21 mouse cellular contexts compared by ENCODE assay signal in genomic region chr6:38198727-38199126, GRCm38 (mm10). TPM values are rescaled to one million over a fixed set of nuclear protein-coding genes. Genes with fewer than 3 reads are reported as not detected.
DNase-seq lines count a peak whose midpoint lies in the region; ATAC-seq and TF ChIP-seq lines count a peak whose summit lies in the region.
"Had no signal": no experiment of that assay in that cellular context is flagged by ENCODE, and none has a peak within 500 bp of the region (broad histone marks: within the 10 kb centered on the region; RNA-seq: fewer than 3 reads in every experiment).

No protein-coding gene starts in this region.

- no peaks in the 10 kb centered on the region; the same call in 1 of the 2 replicates for H3K27me3 ChIP-seq in hindbrain, embryonic 10.5 days (ENCODE audit: insufficient read depth, poor library complexity, severe bottlenecking)
- no peaks in the 10 kb centered on the region for H3K27me3 ChIP-seq in hindbrain, embryonic 14.5 days (ENCODE audit: control insufficient read depth, insufficient read depth, low read length)
- no peaks in the 10 kb centered on the region for H3K27me3 ChIP-seq in embryonic facial prominence, embryonic 14.5 days (replicated peaks; ENCODE audit: control insufficient read depth, insufficient read depth, low read length)
- no peaks in the 10 kb centered on the region for H3K27me3 ChIP-seq in embryonic facial prominence, embryonic 15.5 days
- H3K27me3 ChIP-seq in stomach, embryonic 15.5 days (replicated peaks), result no peaks in the 10 kb centered on the region
- H3K27me3 ChIP-seq in forebrain, postnatal 0 days (ENCODE audit: insufficient read depth, low read length), result no peaks in the 10 kb centered on the region
- H3K27me3 ChIP-seq in forebrain, embryonic 14.5 days (replicated peaks; ENCODE audit: control insufficient read depth, insufficient read depth, low read length), result no peaks in the 10 kb centered on the region
- H3K27me3 ChIP-seq: embryonic facial prominence, embryonic 12.5 days; forebrain, embryonic 15.5 days had no signal

- H3K4me1 ChIP-seq in hindbrain, embryonic 10.5 days (replicated peaks), result peaks cover 12% of the 10 kb centered on the region
- H3K4me1 ChIP-seq in hindbrain, embryonic 14.5 days (replicated peaks; ENCODE audit: control insufficient read depth, insufficient read depth, low read length), result no peaks in the 10 kb centered on the region; the same call in 1 of the 2 replicates
- H3K4me1 ChIP-seq in embryonic facial prominence, embryonic 14.5 days (ENCODE audit: control insufficient read depth, insufficient read depth, low read length), result peaks cover 8% of the 10 kb centered on the region; the same call in 1 of the 2 replicates
- H3K4me1 ChIP-seq in embryonic facial prominence, embryonic 15.5 days, result peaks cover 23% of the 10 kb centered on the region
- peaks cover 3% of the 10 kb centered on the region; the same call in 1 of the 2 replicates for H3K4me1 ChIP-seq in stomach, embryonic 15.5 days
- H3K4me1 ChIP-seq in forebrain, postnatal 0 days (ENCODE audit: insufficient read depth), result no peaks in the 10 kb centered on the region
- no peaks in the 10 kb centered on the region for H3K4me1 ChIP-seq in forebrain, embryonic 14.5 days (ENCODE audit: control insufficient read depth, insufficient read depth, low read length)
- H3K4me1 ChIP-seq: forebrain, embryonic 15.5 days had no signal

- no peaks in the 10 kb centered on the region for H3K9me3 ChIP-seq in hindbrain, embryonic 10.5 days
- no peaks in the 10 kb centered on the region for H3K9me3 ChIP-seq in hindbrain, embryonic 14.5 days (ENCODE audit: control insufficient read depth, low read length)
- H3K9me3 ChIP-seq in embryonic facial prominence, embryonic 14.5 days (ENCODE audit: control insufficient read depth, low read length), result no peaks in the 10 kb centered on the region
- no peaks in the 10 kb centered on the region for H3K9me3 ChIP-seq in embryonic facial prominence, embryonic 15.5 days (replicated peaks)
- no peaks in the 10 kb centered on the region for H3K9me3 ChIP-seq in stomach, embryonic 15.5 days
- no peaks in the 10 kb centered on the region for H3K9me3 ChIP-seq in forebrain, postnatal 0 days (ENCODE audit: low read length)
- no peaks in the 10 kb centered on the region for H3K9me3 ChIP-seq in forebrain, embryonic 14.5 days (replicated peaks; ENCODE audit: control insufficient read depth, low read length)
- H3K9me3 ChIP-seq: embryonic facial prominence, embryonic 12.5 days; forebrain, embryonic 10.5 days; forebrain, embryonic 15.5 days; heart, embryonic 10.5 days had no signal

- no peak for TF ChIP-seq CTCF in forebrain, postnatal 0 days (IDR thresholded peaks at IDR 0.05; ENCODE audit: low read depth)

- DNase-seq in hindbrain, embryonic 10.5 days (ENCODE audit: low spot score), result no peak
- DNase-seq in hindbrain, embryonic 14.5 days (ENCODE audit: low spot score), result no peak
- DNase-seq in embryonic facial prominence, embryonic 14.5 days (ENCODE audit: low spot score), result peak; percentile 77
- DNase-seq in forebrain, postnatal 0 days, result no peak
- no peak for DNase-seq in forebrain, embryonic 14.5 days (ENCODE audit: low spot score)
- DNase-seq: adrenal gland, adult 8-10 months; adrenal gland, postnatal 36 days; cerebellum, adult 2 months; cerebellum, postnatal 10 days; embryo, embryonic 11 days; gastrocnemius, postnatal 14 days; heart, postnatal 14 days; kidney, adult 11 months had no signal

- no peak overlapping the region for H3K4me3 ChIP-seq in hindbrain, embryonic 10.5 days
- H3K4me3 ChIP-seq in hindbrain, embryonic 14.5 days (replicated peaks; ENCODE audit: low read length), result no peak overlapping the region
- no peak overlapping the region for H3K4me3 ChIP-seq in embryonic facial prominence, embryonic 14.5 days (ENCODE audit: low read depth, low read length)
- H3K4me3 ChIP-seq in embryonic facial prominence, embryonic 15.5 days (replicated peaks), result no peak overlapping the region
- H3K4me3 ChIP-seq in stomach, embryonic 15.5 days (replicated peaks), result no peak overlapping the region
- H3K4me3 ChIP-seq in forebrain, postnatal 0 days (ENCODE audit: low read depth, low read length), result no peak overlapping the region
- H3K4me3 ChIP-seq in forebrain, embryonic 14.5 days (ENCODE audit: low read depth, low read length), result no peak overlapping the region
- H3K4me3 ChIP-seq: embryonic facial prominence, embryonic 12.5 days; erythroblast, embryonic 14.5 days; forebrain, embryonic 10.5 days; forebrain, embryonic 15.5 days; heart, embryonic 10.5 days had no signal

- H3K36me3 ChIP-seq in hindbrain, embryonic 10.5 days, result peaks cover 33% of the 10 kb centered on the region
- H3K36me3 ChIP-seq in hindbrain, embryonic 14.5 days (replicated peaks; ENCODE audit: control insufficient read depth, insufficient read depth), result peaks cover 30% of the 10 kb centered on the region
- peaks cover 31% of the 10 kb centered on the region for H3K36me3 ChIP-seq in embryonic facial prominence, embryonic 14.5 days (ENCODE audit: control insufficient read depth, insufficient read depth, low read length)
- peaks cover 22% of the 10 kb centered on the region for H3K36me3 ChIP-seq in embryonic facial prominence, embryonic 15.5 days
- peaks cover 17% of the 10 kb centered on the region; the same call in 1 of the 2 replicates for H3K36me3 ChIP-seq in stomach, embryonic 15.5 days
- H3K36me3 ChIP-seq in forebrain, postnatal 0 days (ENCODE audit: insufficient read depth), result peaks cover 25% of the 10 kb centered on the region
- peaks cover 27% of the 10 kb centered on the region for H3K36me3 ChIP-seq in forebrain, embryonic 14.5 days (ENCODE audit: control insufficient read depth, insufficient read depth, low read length)

- H3K4me2 ChIP-seq in hindbrain, embryonic 14.5 days (replicated peaks), result no peak overlapping the region
- H3K4me2 ChIP-seq in embryonic facial prominence, embryonic 14.5 days (ENCODE audit: low read depth, low read length), result no peak overlapping the region
- no peak overlapping the region for H3K4me2 ChIP-seq in embryonic facial prominence, embryonic 15.5 days (replicated peaks)
- H3K4me2 ChIP-seq in stomach, embryonic 15.5 days, result no peak overlapping the region
- H3K4me2 ChIP-seq in forebrain, postnatal 0 days (ENCODE audit: low read depth), result no peak overlapping the region
- no peak overlapping the region for H3K4me2 ChIP-seq in forebrain, embryonic 14.5 days (ENCODE audit: low read length)
- H3K4me2 ChIP-seq: embryonic facial prominence, embryonic 12.5 days; forebrain, embryonic 15.5 days had no signal

- no peak for ATAC-seq in hindbrain, embryonic 14.5 days (ENCODE audit: low FRiP score)
- peak; percentile 69; the same call in 1 of the 2 replicates for ATAC-seq in embryonic facial prominence, embryonic 14.5 days (ENCODE audit: low read depth)
- no peak for ATAC-seq in embryonic facial prominence, embryonic 15.5 days (ENCODE audit: insufficient number of reproducible peaks, low FRiP score, low TSS enrichment, low read depth)
- ATAC-seq in stomach, embryonic 15.5 days (ENCODE audit: insufficient read depth, low FRiP score, low read depth), result no peak
- no peak for ATAC-seq in forebrain, postnatal 0 days
- ATAC-seq in forebrain, embryonic 14.5 days, result no peak
- ATAC-seq: forebrain, embryonic 15.5 days; hindbrain, embryonic 16.5 days had no signal

- no peak overlapping the region for H3K9ac ChIP-seq in hindbrain, embryonic 14.5 days
- no peak overlapping the region for H3K9ac ChIP-seq in embryonic facial prominence, embryonic 14.5 days (ENCODE audit: low read depth, low read length)
- H3K9ac ChIP-seq in embryonic facial prominence, embryonic 15.5 days, result no peak overlapping the region
- H3K9ac ChIP-seq in stomach, embryonic 15.5 days, result no peak overlapping the region
- H3K9ac ChIP-seq in forebrain, postnatal 0 days, result no peak overlapping the region
- no peak overlapping the region for H3K9ac ChIP-seq in forebrain, embryonic 14.5 days (ENCODE audit: low read length)
- H3K9ac ChIP-seq: embryonic facial prominence, embryonic 12.5 days; forebrain, embryonic 15.5 days had no signal

- WGBS in hindbrain, embryonic 10.5 days, result 88% methylated on average over 1 of the region's 1 CpGs
- 88% methylated on average over 1 of the region's 1 CpGs for WGBS in hindbrain, embryonic 14.5 days
- 91% methylated on average over 1 of the region's 1 CpGs for WGBS in embryonic facial prominence, embryonic 14.5 days
- WGBS in embryonic facial prominence, embryonic 15.5 days, result 75% methylated on average over 1 of the region's 1 CpGs
- 67% methylated on average over 1 of the region's 1 CpGs for WGBS in stomach, embryonic 15.5 days
- 69% methylated on average over 1 of the region's 1 CpGs for WGBS in forebrain, postnatal 0 days
- 77% methylated on average over 1 of the region's 1 CpGs for WGBS in forebrain, embryonic 14.5 days

- H3K27ac ChIP-seq in hindbrain, embryonic 10.5 days, result peak overlapping the region; percentile 40; the same call in 1 of the 2 replicates
- H3K27ac ChIP-seq in hindbrain, embryonic 14.5 days, result no peak overlapping the region
- no peak overlapping the region for H3K27ac ChIP-seq in embryonic facial prominence, embryonic 14.5 days (replicated peaks; ENCODE audit: low read depth, low read length)
- peak overlapping the region; percentile 48 for H3K27ac ChIP-seq in embryonic facial prominence, embryonic 15.5 days (replicated peaks)
- H3K27ac ChIP-seq in stomach, embryonic 15.5 days, result peak overlapping the region; percentile 5; the same call in 1 of the 2 replicates
- H3K27ac ChIP-seq in forebrain, postnatal 0 days (ENCODE audit: low read depth, low read length), result no peak overlapping the region; the same call in 1 of the 2 replicates
- H3K27ac ChIP-seq in forebrain, embryonic 14.5 days (ENCODE audit: low read depth, low read length), result no peak overlapping the region
- H3K27ac ChIP-seq: embryonic facial prominence, embryonic 12.5 days; forebrain, embryonic 10.5 days; forebrain, embryonic 15.5 days; heart, embryonic 10.5 days had no signal

RNA-seq across cellular contexts. Expression of gene D630045J12Rik, which starts 55.1 kb away (rescaled TPM):
- polyA plus RNA-seq in hindbrain, embryonic 10.5 days (2016; fragmentation: Nextera tagmentation; extraction: Ambion mirVana), result 6.9 and 8.4 TPM in 2 replicates
- 18.8 and 19.0 TPM in 2 replicates for polyA plus RNA-seq in hindbrain, embryonic 14.5 days (2014; fragmentation: Nextera tagmentation; extraction: Ambion mirVana)
- polyA plus RNA-seq in embryonic facial prominence, embryonic 14.5 days (2014; fragmentation: Nextera tagmentation; extraction: Ambion mirVana), result 6.0 and 6.2 TPM in 2 replicates
- 5.1 and 6.2 TPM in 2 replicates for polyA plus RNA-seq in embryonic facial prominence, embryonic 15.5 days (2015; fragmentation: Nextera tagmentation; extraction: Ambion mirVana)
- 3.5 and 3.8 TPM in 2 replicates for polyA plus RNA-seq in stomach, embryonic 15.5 days (2015; fragmentation: Nextera tagmentation; extraction: Ambion mirVana)
- 33.7 and 38.7 TPM in 2 replicates for total RNA-seq in forebrain, postnatal 0 days (2014; rRNA removed)
- 7.7 and 11.4 TPM in 2 replicates for polyA plus RNA-seq in forebrain, postnatal 0 days (2015; fragmentation: Nextera tagmentation; extraction: Ambion mirVana)
- 10.9 and 13.3 TPM in 2 replicates for polyA plus RNA-seq in forebrain, embryonic 14.5 days (2014; fragmentation: Nextera tagmentation; extraction: Ambion mirVana)

Comparison
In these comparisons a context has a peak if more than half of its experiments do, and no peak if none do; other contexts are left out.
1. H3K27ac ChIP-seq: peak in hindbrain, embryonic 10.5 days (single experiment), embryonic facial prominence, embryonic 15.5 days (single experiment) and stomach, embryonic 15.5 days (single experiment); none in hindbrain, embryonic 14.5 days (single experiment), embryonic facial prominence, embryonic 14.5 days (single experiment), forebrain, postnatal 0 days (single experiment) and forebrain, embryonic 14.5 days (single experiment).